Mouse (Mus musculus) frontal cortex, postnatal 25 days (tissue): Measurements from ENCODE around the gene Hist1h2bk.

Experiments
- DNase-seq, 2 experiments: peaks; one replicate each; pipeline ENCODE4 v3.0.0; 2022; ENCODE audit warnings: low spot score in 2 of 2

Gene Hist1h2bk

GRCm38 (mm10) chr13:22035267-22036148, at the start of gene Hist1h2bk, which contains the start of gene Hist1h2ah:
Hist1h2bk (plus strand) TSS chr13:22035870.
Hist1h2ah (minus strand) TSS chr13:22035568.
- peak; percentile 62 to 78 for DNase-seq

- no peak for DNase-seq
Measured at GRCm38 (mm10) chr13:21992550-21992949, 43.1 kb upstream of the Hist1h2bk start.

GRCm38 (mm10) chr13:21993957-21994738, 41.5 kb upstream of the Hist1h2bk start:
- DNase-seq, result no peak

GRCm38 (mm10) chr13:21994896-21995295, 40.8 kb upstream of the Hist1h2bk start:
- no peak for DNase-seq

GRCm38 (mm10) chr13:21995331-21995914, 40.2 kb upstream of the Hist1h2bk start:
- no peak for DNase-seq

- no peak for DNase-seq
Measured at GRCm38 (mm10) chr13:21996101-21996839, 39.4 kb upstream of the Hist1h2bk start.

GRCm38 (mm10) chr13:21996840-21997185, 38.9 kb upstream of the Hist1h2bk start:
- no peak for DNase-seq

- DNase-seq, result no peak
Measured at GRCm38 (mm10) chr13:21997201-21997820, 38.4 kb upstream of the Hist1h2bk start.

GRCm38 (mm10) chr13:21997821-21998220, 37.8 kb upstream of the Hist1h2bk start:
- DNase-seq, result no peak

- no peak for DNase-seq
Measured at GRCm38 (mm10) chr13:21998412-21998811, 37.3 kb upstream of the Hist1h2bk start.

- DNase-seq, result no peak
Measured at GRCm38 (mm10) chr13:21999147-21999546, 36.5 kb upstream of the Hist1h2bk start.

- no peak for DNase-seq
Measured at GRCm38 (mm10) chr13:22001346-22001745, 34.3 kb upstream of the Hist1h2bk start.

- no peak for DNase-seq
Measured at GRCm38 (mm10) chr13:22001823-22002222, 33.8 kb upstream of the Hist1h2bk start.

- DNase-seq, result no peak
Measured at GRCm38 (mm10) chr13:22005605-22006333, 29.9 kb upstream of the Hist1h2bk start.

- DNase-seq, result no peak
Measured at GRCm38 (mm10) chr13:22006334-22007120, 29.1 kb upstream of the Hist1h2bk start.

GRCm38 (mm10) chr13:22007121-22007510, 28.6 kb upstream of the Hist1h2bk start:
- DNase-seq, result no peak

GRCm38 (mm10) chr13:22007872-22008271, 27.8 kb upstream of the Hist1h2bk start:
- DNase-seq, result no peak

GRCm38 (mm10) chr13:22008707-22009106, 27.0 kb upstream of the Hist1h2bk start:
- DNase-seq, result no peak

- no peak for DNase-seq
Measured at GRCm38 (mm10) chr13:22009642-22010041, 26.0 kb upstream of the Hist1h2bk start, which contains the start of gene Prss16. Prss16 (minus strand) TSS chr13:22009742.

GRCm38 (mm10) chr13:22013716-22014115, 22.0 kb upstream of the Hist1h2bk start:
- no peak for DNase-seq
